Mouse (Mus musculus) heart, postnatal 14 days (tissue): ENCODE data around the gene Glud1. TPM values are rescaled to one million over a fixed set of nuclear protein-coding genes. Genes with fewer than 3 reads are reported as not detected.

ENCODE experiments used
- DNase-seq, 2 experiments: peaks; one replicate each; pipeline ENCODE4 v3.0.0; 2021 to 2022
- intact Hi-C: fragments of 180-260 bp; cut with DNase I; formaldehyde crosslinking; loops from one replicate; pipeline ENCODE4 v1.15.1; 2025
- total RNA-seq, 2 experiments: library from RNA; stranded (reverse); gene quantifications; 2 replicates each; pipeline ENCODE4 v1.2.3; 2021

Gene Glud1
- total RNA-seq, 2 experiments from 2014 or later, result 128 to 137 TPM

GRCm38 (mm10) chr14:34372646-34373045 lies 62.1 kb downstream of the Glud1 start:
- peak; percentile 70 to 84 for DNase-seq
- intact Hi-C loops, result loop anchor here (5.0 to 10.0 kb wide), 3 partner anchors 35 to 288 kb away; partner anchors contain the start of gene Anxa8

- no peak for DNase-seq
- intact Hi-C loops, result loop anchor here (5.0 to 10.0 kb wide), 3 partner anchors 34 to 289 kb away; partner anchors contain the start of gene Anxa8
These were observed 63.1 kb downstream of the Glud1 start for GRCm38 (mm10) chr14:34373581-34373980.

DNA sequence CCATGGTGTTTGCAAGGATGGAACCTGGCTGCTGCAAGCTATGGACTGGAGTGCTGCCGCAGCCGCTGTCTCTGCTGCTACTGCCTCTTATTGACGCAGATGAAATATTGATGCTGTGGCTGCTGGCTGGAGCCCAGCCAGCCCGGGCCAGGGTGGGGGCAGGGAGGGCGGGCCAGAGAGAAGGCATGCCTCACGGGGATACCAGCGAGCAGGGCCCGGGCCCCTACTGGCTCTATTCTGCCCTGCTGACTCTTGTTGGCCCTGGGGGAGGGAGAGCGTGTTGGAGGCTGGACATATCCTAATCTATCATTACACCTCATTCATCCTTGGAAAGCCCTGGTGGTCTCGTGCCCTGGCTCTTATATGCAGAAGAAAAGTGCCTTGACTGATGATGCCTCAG lies 64.0 kb downstream of the Glud1 start, which contains the start of gene Sncg:
Gene Sncg, minus strand, starts transcription at position 213 of the 400 bp plus-strand sequence.
- DNase-seq, result no peak
- intact Hi-C loops, result loop anchor here (5.0 to 10.0 kb wide), 3 partner anchors 33 to 290 kb away; partner anchors contain the start of gene Anxa8

GRCm38 (mm10) chr14:34375415-34375904 lies 64.9 kb downstream of the Glud1 start, which contains the start of gene Mmrn2:
Gene Mmrn2, plus strand, starts transcription at chr14:34375465.
- no peak for DNase-seq
- intact Hi-C loops, result loop anchor here (10.0 kb wide), 1 partner anchor 291 kb away; the partner anchor contains the start of gene Anxa8

DNA sequence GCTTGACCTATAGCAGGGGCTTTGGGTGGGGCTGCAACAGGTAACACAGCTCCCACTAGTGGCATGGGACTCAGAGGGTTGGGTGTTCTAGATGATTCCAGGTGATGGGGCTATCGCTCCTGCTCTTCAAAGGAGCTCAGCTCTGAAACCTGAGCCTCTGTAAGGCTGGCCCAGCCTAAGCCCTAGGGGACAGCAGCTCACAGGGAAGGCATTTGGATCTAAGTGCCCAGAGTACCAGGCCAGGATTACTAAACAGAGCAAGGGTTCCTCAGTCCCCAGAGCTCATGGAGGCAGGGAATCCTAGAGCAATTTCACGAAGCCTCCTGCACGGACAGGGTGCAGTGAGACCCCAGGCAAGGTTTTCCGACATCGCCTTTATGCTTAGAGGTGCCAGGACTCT lies 65.4 kb downstream of the Glud1 start:
- intact Hi-C loops, result loop anchor here (10.0 kb wide), 1 partner anchor 291 kb away; the partner anchor contains the start of gene Anxa8
- DNase-seq, result no peak

- DNase-seq, result no peak
- intact Hi-C loops, result loop anchor here (10.0 kb wide), 1 partner anchor 292 kb away; the partner anchor contains the start of gene Anxa8
These were observed 66.6 kb downstream of the Glud1 start for GRCm38 (mm10) chr14:34377121-34377520.

- intact Hi-C loops, result loop anchor here (10.0 kb wide), 1 partner anchor 294 kb away; the partner anchor contains the start of gene Anxa8
- peak; percentile 61 to 66 for DNase-seq
These were observed 68.2 kb downstream of the Glud1 start for GRCm38 (mm10) chr14:34378560-34379331.

GRCm38 (mm10) chr14:34382921-34383704 lies 72.6 kb downstream of the Glud1 start:
- no peak for DNase-seq
- intact Hi-C loops, result no loop called here

DNA sequence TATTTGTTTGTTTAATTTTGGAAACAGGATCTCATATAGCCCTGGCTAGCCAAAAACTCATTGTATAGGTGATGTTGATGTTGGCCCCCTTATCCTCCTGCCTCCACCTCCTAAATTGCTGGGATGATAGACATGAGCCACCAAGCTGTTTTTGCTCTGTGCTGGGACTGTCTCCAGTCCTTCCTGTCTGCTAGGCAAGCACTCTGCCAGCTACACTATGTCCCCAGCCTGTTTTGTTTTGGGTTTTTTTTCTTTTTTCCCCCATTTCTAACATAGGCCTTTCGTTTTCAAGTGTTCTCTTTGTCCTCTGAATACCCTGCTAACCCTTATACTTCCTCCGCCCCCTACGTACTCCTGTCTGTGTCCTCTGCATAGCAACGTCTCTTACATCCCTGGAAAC lies 82.8 kb downstream of the Glud1 start:
- no peak for DNase-seq
- intact Hi-C loops, result no loop called here

Other genes starting within 250 kb of the Glud1 start
- 1 to 10 TPM; 4.3 to 5.2 TPM for gene Anxa8, start 224.7 kb upstream of the Glud1 start, total RNA-seq
- not detected for gene A630023A22Rik, start 208.0 kb upstream of the Glud1 start, total RNA-seq
- gene Npy4r, start 158.2 kb upstream of the Glud1 start, total RNA-seq, result under 1 TPM; 0.07 to 0.24 TPM
- under 1 TPM; 0.07 TPM for gene Gprin2, start 109.1 kb upstream of the Glud1 start, total RNA-seq
- 1 to 10 TPM in 1 of 2 experiments, under 1 TPM in 1; 0.63 to 1.2 TPM for gene Syt15, start 91.1 kb upstream of the Glud1 start, total RNA-seq
- gene Shld2, start 234 bp upstream of the Glud1 start, total RNA-seq, result 1 to 10 TPM; 7.2 to 7.6 TPM
- not detected for gene Fam25c, start 44.7 kb downstream of the Glud1 start, total RNA-seq
- 1 to 10 TPM; 5.0 to 5.7 TPM for gene Sncg, start 64.1 kb downstream of the Glud1 start, total RNA-seq
- 10 to 100 TPM; 39.5 to 43.8 TPM for gene Mmrn2, start 64.7 kb downstream of the Glud1 start, total RNA-seq
- 10 to 100 TPM; 73.6 to 77.2 TPM for gene Bmpr1a, start 192.6 kb downstream of the Glud1 start, total RNA-seq
- gene 9230112D13Rik, start 212.1 kb downstream of the Glud1 start, total RNA-seq, result not detected